Mouse (Mus musculus) intestine, postnatal 0 days (tissue): ENCODE results near the gene Mid1. TPM values are rescaled to one million over a fixed set of nuclear protein-coding genes. Genes with fewer than 3 reads are reported as not detected.

Experiments used
- ATAC-seq: fragments of 200-750 bp; cut with Nextera tagmentation; 2 replicates; pipeline ENCODE4 v1.8.0; 2017; ENCODE audit warnings: mild to moderate bottlenecking, moderate TSS enrichment, moderate library complexity
- H3K27ac ChIP-seq: fragments of 300-500 bp; sonication (generic); 2 replicates; pipeline ENCODE4 v1.5.1; 2014; ENCODE audit warnings: mild to moderate bottlenecking, low read depth, low read length, moderate library complexity
- H3K27me3 ChIP-seq: fragments of 300-500 bp; sonication (generic); replicated peaks from 2 replicates; pipeline ENCODE4 v1.6.1; 2014; ENCODE audit warnings: low read length, mixed read lengths; ENCODE audit not compliant: control insufficient read depth, insufficient read depth
- H3K36me3 ChIP-seq: fragments of 300-500 bp; sonication (generic); 2 replicates; pipeline ENCODE4 v1.6.1; 2014; ENCODE audit warnings: mild to moderate bottlenecking, moderate library complexity; ENCODE audit not compliant: control insufficient read depth, insufficient read depth
- H3K4me1 ChIP-seq: fragments of 300-500 bp; sonication (generic); replicated peaks from 2 replicates; pipeline ENCODE4 v1.6.1; 2014; ENCODE audit warnings: antibody characterized with exemption, low read length, mixed read lengths; ENCODE audit not compliant: control insufficient read depth, insufficient read depth
- H3K4me2 ChIP-seq: fragments of 300-500 bp; sonication (generic); replicated peaks from 2 replicates; pipeline ENCODE4 v1.6.1; 2014; ENCODE audit warnings: low read depth, mild to moderate bottlenecking, moderate library complexity
- H3K4me3 ChIP-seq: fragments of 300-500 bp; sonication (generic); 2 replicates; pipeline ENCODE4 v1.5.1; 2014; ENCODE audit warnings: low read depth, low read length
- H3K9ac ChIP-seq: fragments of 300-500 bp; sonication (generic); 2 replicates; pipeline ENCODE4 v1.6.1; 2014; ENCODE audit warnings: mild to moderate bottlenecking, low read depth, low read length
- H3K9me3 ChIP-seq: fragments of 300-500 bp; sonication (generic); 2 replicates; pipeline ENCODE4 v1.6.1; 2016; ENCODE audit warnings: mixed run types; ENCODE audit not compliant: control insufficient read depth
- CTCF ChIP-seq: sonication (generic); IDR thresholded peaks from 2 replicates; pipeline ENCODE4 v1.5.1; 2016; ENCODE audit warnings: low read depth, mild to moderate bottlenecking, control low read depth, antibody characterized with exemption, moderate library complexity
- WGBS: fragments of 180-500 bp; shearing (Covaris S2); extraction: QIAGEN DNeasy Blood & Tissue Kit; methylation state at CpG from one replicate; pipeline ENCODE4 v1.1.7; 2014; 5-methylcytosine and 5-hydroxymethylcytosine counted together
- polyA plus RNA-seq: library from polyadenylated mRNA; unstranded; fragments of >200 nt; fragmentation: Nextera tagmentation; extraction: Ambion mirVana; gene quantifications from 2 replicates; pipeline ENCODE4 v1.2.1, GENCODE M21; 2015

Mid1 gene
- polyA plus RNA-seq, 1 experiment from 2014 or later, result 1.7 TPM

- Histone ChIP-seq H3K4me3 (no peak overlapping the region), H3K4me1 (no peaks in the 10 kb centered on the region), H3K36me3 (no peaks in the 10 kb centered on the region), H3K9me3 (no peaks in the 10 kb centered on the region), H3K27me3 (no peaks in the 10 kb centered on the region), H3K4me2 (no peak overlapping the region), H3K27ac (no peak overlapping the region), H3K9ac (no peak overlapping the region)
- TF ChIP-seq CTCF, result no peak
- ATAC-seq, result no peak
Observed at GRCm38 (mm10) chrX:169902860-169903259, 217.9 kb downstream of the Mid1 start.

GRCm38 (mm10) chrX:169903656-169904055, 218.7 kb downstream of the Mid1 start:
- WGBS, result 34% methylated on average over 2 of the region's 2 CpGs
- H3K27ac ChIP-seq, result no peak overlapping the region
- H3K4me2 ChIP-seq, result no peak overlapping the region
- no peaks in the 10 kb centered on the region for H3K4me1 ChIP-seq
- no peaks in the 10 kb centered on the region for H3K36me3 ChIP-seq
- no peak overlapping the region for H3K4me3 ChIP-seq
- H3K9ac ChIP-seq, result no peak overlapping the region
- no peak for TF ChIP-seq CTCF
- H3K9me3 ChIP-seq, result no peaks in the 10 kb centered on the region
- no peak for ATAC-seq
- H3K27me3 ChIP-seq, result no peaks in the 10 kb centered on the region

- H3K9me3 ChIP-seq, result no peaks in the 10 kb centered on the region
- H3K27ac ChIP-seq, result no peak overlapping the region
- 19% methylated on average over 5 of the region's 5 CpGs for WGBS
- no peak overlapping the region for H3K9ac ChIP-seq
- no peak for ATAC-seq
- no peak overlapping the region for H3K4me3 ChIP-seq
- H3K4me1 ChIP-seq, result 0 out of 2 replicates have a peak, but pooled peaks cover 3% of the 10 kb centered on the region
- no peaks in the 10 kb centered on the region for H3K27me3 ChIP-seq
- H3K36me3 ChIP-seq, result no peaks in the 10 kb centered on the region
- no peak for TF ChIP-seq CTCF
- H3K4me2 ChIP-seq, result no peak overlapping the region; the same call in 1 of the 2 replicates
Observed at GRCm38 (mm10) chrX:169906054-169906508, 221.1 kb downstream of the Mid1 start.

GRCm38 (mm10) chrX:169909898-169910297, 224.9 kb downstream of the Mid1 start:
- Histone ChIP-seq H3K36me3 (no peaks in the 10 kb centered on the region), H3K4me1 (0 out of 2 replicates have a peak, but pooled peaks cover 3% of the 10 kb centered on the region), H3K4me3 (no peak overlapping the region), H3K27me3 (no peaks in the 10 kb centered on the region), H3K27ac (no peak overlapping the region), H3K9ac (no peak overlapping the region), H3K9me3 (no peaks in the 10 kb centered on the region), H3K4me2 (no peak overlapping the region)
- ATAC-seq, result peak; percentile 86
- no peak for TF ChIP-seq CTCF
- WGBS, result 43% methylated on average over 2 of the region's 2 CpGs

- no peak for ATAC-seq
Observed at GRCm38 (mm10) chrX:169915738-169916137, 230.7 kb downstream of the Mid1 start.

GRCm38 (mm10) chrX:169922541-169922940, 237.5 kb downstream of the Mid1 start:
- Histone ChIP-seq H3K36me3 (no peaks in the 10 kb centered on the region), H3K4me1 (no peaks in the 10 kb centered on the region; the same call in 1 of the 2 replicates), H3K4me3 (no peak overlapping the region), H3K9ac (no peak overlapping the region), H3K27ac (no peak overlapping the region), H3K9me3 (no peaks in the 10 kb centered on the region), H3K27me3 (no peaks in the 10 kb centered on the region), H3K4me2 (no peak overlapping the region)
- no peak for ATAC-seq
- no peak for TF ChIP-seq CTCF
- WGBS, result 79% methylated on average over 2 of the region's 2 CpGs

More at GRCm38 (mm10) chrX:169915738-169916137, 230.7 kb downstream of the Mid1 start:
- no peak for TF ChIP-seq CTCF
- Histone ChIP-seq H3K9me3 (no peaks in the 10 kb centered on the region), H3K4me2 (no peak overlapping the region), H3K9ac (no peak overlapping the region), H3K27me3 (no peaks in the 10 kb centered on the region), H3K4me1 (no peaks in the 10 kb centered on the region; the same call in 1 of the 2 replicates), H3K4me3 (no peak overlapping the region), H3K27ac (no peak overlapping the region), H3K36me3 (no peaks in the 10 kb centered on the region)
- WGBS, result 83% methylated on average over 6 of the region's 6 CpGs

- WGBS, result 61% methylated on average over 1 of the region's 1 CpGs
Observed at GRCm38 (mm10) chrX:169923417-169923816, 238.4 kb downstream of the Mid1 start.

More at GRCm38 (mm10) chrX:169923417-169923816, 238.4 kb downstream of the Mid1 start:
- H3K4me3 ChIP-seq, result no peak overlapping the region
- H3K4me1 ChIP-seq, result no peaks in the 10 kb centered on the region; the same call in 1 of the 2 replicates
- no peaks in the 10 kb centered on the region for H3K9me3 ChIP-seq
- ATAC-seq, result no peak
- TF ChIP-seq CTCF, result no peak
- no peak overlapping the region for H3K27ac ChIP-seq
- no peaks in the 10 kb centered on the region for H3K27me3 ChIP-seq
- no peaks in the 10 kb centered on the region for H3K36me3 ChIP-seq
- no peak overlapping the region for H3K4me2 ChIP-seq
- no peak overlapping the region for H3K9ac ChIP-seq
